Mouse (Mus musculus) lung, postnatal 14 days (tissue): Measurements from ENCODE around the gene Dhx34.
"Not testable (repeated sequence)": the region's sequence is repeated elsewhere in the genome, so short reads cannot be mapped to it uniquely, and the experiment has no call there.

ENCODE experiments used
- DNase-seq: peaks from one replicate; pipeline ENCODE4 v3.0.0; 2021

The Dhx34 gene

DNA sequence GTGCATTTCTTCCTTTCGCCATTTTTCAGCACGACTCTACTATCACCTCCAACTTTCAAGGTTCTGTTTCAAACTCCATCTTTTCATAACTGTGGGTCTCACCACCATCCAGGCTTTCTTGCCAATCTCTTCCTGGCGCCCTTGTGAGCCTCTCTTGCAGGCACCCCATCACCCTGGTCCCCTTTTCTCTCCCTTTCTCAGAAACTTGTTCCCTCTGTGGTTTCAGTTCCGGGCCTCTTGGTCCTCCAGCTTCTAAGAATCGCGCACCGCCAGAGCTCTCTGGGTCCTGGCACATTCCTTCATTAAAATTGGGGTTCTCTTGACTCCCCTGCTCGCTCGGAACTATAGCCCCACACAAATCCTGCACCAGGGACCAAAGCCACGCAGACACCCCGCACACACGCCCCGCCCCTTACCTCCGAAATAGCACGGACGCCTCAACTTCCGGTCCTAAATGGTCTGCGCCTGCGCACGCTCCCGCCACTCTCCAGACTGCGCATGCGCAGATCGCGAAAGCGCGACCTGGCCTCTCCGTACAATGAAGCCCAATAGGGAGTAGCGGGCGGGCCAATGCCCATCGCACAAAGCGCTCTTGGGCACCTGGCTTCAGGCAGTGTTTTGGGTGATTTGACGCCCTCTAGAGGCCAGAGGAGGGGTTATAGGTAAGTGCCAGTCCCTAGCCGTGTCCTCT is at the start of gene Dhx34:
Gene Dhx34, minus strand, starts transcription at position 456 of the 691 bp plus-strand sequence.
- DNase-seq = peak; percentile 96

- DNase-seq = no peak
These were observed 49.3 kb upstream of the Dhx34 start for GRCm38 (mm10) chr7:16271139-16271538.

- DNase-seq = not testable (repeated sequence)
These were observed 44.8 kb upstream of the Dhx34 start for GRCm38 (mm10) chr7:16266593-16266992.

DNA sequence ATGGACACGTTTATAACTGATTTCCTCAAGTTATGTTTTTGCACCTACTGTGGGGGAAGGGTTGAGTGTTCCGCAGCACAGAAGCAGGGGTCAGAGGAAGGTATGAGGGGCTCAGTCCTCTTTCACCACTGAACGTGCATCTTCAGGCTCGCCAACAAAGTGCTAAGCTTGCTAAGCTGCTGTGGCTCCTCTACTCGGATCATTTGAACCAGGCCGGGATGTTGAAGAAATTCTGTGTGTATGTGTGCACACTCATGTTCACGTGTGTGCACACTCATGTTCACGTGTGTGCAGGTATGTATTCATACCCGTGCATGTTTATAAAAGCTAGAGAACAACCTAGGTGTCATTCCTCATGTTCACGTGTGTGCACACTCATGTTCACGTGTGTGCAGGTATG is 44.0 kb upstream of the Dhx34 start:
- no peak for DNase-seq

DNA sequence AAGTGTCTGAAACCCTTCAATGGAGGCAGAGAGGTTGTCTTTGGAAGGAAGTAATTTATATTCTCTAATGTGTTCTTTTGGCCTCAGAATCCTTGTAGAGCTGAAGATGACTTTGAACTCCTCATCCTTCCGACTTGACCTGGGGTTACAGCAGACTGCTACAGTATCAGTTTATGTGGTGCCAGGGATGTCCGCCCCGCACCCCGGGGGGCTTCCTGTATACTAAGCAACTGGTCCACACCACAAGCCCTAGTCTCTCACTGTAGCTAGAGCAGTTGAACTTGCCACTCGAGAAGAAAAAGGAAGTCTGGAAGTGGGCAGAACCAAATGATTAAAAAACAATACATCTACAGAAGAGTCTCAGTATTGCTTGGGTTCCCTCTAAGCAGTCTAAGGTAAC is 42.0 kb upstream of the Dhx34 start:
- no peak for DNase-seq

- DNase-seq = peak; percentile 92
These were observed 41.4 kb upstream of the Dhx34 start for GRCm38 (mm10) chr7:16263015-16263787.

DNA sequence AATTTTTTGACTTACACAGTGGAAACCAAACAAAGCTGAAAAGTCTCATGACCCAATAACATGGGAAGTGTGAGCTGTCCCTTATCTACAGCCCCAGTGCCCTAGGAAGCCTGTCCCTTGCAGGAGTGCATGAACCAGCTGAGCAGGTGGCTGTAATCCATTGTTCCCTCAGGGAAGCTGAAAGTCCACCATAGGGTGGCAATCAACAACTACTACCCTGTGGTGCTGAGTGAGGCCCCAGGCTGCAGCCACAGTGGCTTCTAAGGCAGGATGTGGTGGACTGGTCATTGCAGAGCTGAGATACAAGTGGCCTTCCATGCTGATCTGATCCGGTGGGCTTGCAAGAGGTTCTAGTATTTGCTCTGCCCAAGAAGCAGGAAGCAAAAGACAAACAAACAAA is 39.3 kb upstream of the Dhx34 start:
- DNase-seq = no peak

DNA sequence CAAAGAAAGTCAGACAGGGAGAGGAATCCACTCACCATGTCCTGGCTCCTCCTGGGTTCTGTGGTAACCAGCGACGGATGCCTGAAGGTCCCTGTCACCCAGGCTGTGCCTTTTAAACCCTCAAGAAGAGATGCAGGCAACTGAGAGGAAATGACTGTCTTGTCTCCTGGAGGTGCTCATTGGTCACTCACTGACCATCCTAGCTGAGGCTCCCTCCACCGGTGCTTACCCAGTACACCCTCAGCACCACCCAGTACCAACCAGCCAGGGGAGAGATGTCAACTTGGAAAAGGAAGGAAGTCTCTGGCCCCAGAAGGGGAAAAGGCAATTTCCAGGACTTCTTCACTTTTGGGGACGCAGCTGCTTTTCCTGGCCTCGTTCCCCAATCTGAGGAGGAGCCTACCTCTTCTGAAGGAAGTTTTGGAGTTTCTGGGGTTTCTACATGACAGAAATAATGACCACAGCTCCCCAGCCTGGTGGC is 37.3 kb upstream of the Dhx34 start, which contains the start of gene C5ar1:
Gene C5ar1, minus strand, starts transcription at position 431 of the 481 bp plus-strand sequence.
- no peak for DNase-seq

DNA sequence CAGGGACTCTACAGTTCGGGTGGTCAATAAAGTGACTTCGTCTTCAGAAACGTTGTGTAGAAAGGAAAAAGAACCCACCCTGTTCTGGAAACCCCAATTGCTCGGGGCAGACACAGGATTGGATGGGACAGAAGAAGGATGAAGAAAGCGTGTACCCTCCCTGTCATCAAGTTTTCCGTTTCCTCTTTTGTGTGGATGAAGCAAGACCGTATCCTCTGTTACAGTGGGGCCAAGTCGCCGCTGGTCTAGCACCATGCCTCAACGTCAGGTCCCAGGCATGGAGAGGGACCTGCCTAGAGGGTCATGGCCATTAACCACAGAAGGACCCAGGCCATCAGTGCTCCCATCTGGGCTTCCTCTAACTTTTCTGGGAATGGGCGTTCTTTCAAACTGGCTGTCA is 36.0 kb upstream of the Dhx34 start:
- DNase-seq = no peak

DNA sequence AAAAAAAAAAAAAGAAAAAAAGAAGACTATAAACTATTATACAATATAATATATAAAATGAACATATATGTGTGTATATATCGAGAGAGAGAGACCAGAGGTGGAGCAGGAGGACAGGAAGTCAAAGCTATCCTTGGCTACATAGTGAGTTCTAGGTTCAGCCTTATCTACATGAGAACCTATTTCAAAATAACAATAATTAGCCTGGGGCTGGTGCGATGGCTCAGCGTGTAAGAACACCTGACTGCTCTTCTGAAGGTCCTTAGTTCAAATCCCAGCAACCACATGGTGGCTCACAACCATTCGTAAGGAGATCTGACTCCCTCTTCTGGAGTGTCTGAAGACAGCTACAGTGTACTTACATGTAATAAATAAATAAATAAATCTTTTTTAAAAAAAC is 34.1 kb upstream of the Dhx34 start:
- not testable (repeated sequence) for DNase-seq

- DNase-seq = no peak
These were observed 32.4 kb upstream of the Dhx34 start for GRCm38 (mm10) chr7:16254195-16254594.

GRCm38 (mm10) chr7:16250687-16251086 is 28.9 kb upstream of the Dhx34 start:
- no peak for DNase-seq

GRCm38 (mm10) chr7:16245958-16246357 is 24.1 kb upstream of the Dhx34 start:
- DNase-seq = no peak

DNA sequence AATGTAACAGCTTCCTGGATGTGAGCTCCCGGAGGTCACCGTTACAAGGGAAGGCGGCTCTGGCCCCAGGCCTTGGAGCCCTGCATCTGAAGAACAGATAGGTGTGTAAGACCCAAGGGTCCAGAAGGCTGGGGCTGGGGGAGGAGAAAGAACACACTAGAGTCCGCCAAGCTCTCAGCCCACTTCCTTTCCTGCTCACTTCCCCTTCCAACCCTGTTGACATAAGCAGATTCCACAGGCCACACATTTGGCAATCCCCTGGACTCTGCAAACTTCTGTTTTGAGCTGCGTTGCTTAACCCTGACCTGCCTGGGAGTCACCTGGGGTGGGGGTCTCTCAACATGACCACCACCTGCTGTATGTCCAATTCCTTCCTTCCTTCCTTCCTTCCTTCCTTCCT is 22.2 kb upstream of the Dhx34 start, which contains the start of gene C5ar2:
Gene C5ar2, minus strand, starts transcription at position 88 of the 400 bp plus-strand sequence.
- DNase-seq = peak; percentile 42

GRCm38 (mm10) chr7:16242198-16242597 is 20.4 kb upstream of the Dhx34 start:
- no peak for DNase-seq

GRCm38 (mm10) chr7:16241787-16242186 is 19.9 kb upstream of the Dhx34 start:
- no peak for DNase-seq

- no peak for DNase-seq
These were observed 19.1 kb upstream of the Dhx34 start for GRCm38 (mm10) chr7:16240978-16241303.

DNA sequence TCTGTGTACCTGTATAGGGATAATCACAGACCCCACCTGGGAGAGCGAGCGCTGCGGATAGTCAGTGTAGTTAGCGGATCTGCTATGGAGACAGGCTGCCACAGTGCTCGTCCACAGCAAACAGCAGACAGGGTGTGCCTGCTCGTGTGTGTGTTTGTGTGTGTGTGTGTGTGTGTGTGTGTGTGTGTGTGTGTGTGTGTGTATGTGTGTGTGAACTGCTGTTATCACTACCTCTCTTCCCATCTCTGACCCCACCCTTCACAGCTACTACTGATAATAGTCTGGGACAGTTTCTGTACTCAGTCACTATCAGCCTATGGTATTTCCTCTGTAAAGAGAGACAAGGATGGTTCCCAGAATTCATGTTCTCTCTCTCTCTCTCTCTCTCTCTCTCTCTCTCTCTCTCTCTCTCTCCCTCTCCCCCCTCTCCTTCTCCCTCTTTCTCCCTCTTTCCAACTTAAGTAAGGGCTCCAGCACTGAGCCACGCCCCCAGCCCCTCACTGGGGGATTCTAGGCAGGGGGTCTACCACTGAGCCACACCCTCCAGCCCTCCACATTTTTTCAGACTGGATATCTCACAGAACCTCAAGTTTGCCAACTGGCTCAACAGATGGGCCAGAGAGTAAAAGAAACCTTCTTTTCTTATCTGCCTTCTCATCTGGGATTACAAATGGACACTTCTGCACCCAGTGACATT is 18.6 kb upstream of the Dhx34 start:
- DNase-seq = no peak

DNA sequence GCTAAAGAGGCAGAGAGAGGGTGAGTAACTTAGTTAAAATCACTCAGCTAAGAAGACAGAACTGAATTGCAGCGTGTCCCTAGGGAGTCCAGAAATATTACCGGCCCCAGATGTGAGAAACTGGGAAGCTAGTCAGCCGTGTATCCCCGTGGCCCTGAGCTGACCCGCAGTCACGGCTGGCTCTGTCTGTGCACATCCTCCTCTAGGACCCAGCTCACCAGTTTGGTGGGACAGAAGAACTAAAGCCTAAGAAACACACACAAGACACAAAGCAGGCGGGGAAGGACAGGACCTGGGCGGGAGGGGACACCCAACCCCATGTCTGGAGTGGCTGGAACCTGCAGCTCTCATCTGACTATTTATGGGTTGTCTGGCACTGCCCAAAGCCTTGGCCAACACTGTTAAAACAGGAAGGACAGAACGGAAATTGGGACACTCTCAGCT is 17.7 kb upstream of the Dhx34 start:
- DNase-seq = peak; percentile 32

- DNase-seq = no peak
These were observed 8.0 kb upstream of the Dhx34 start for GRCm38 (mm10) chr7:16229869-16230268.

- DNase-seq = no peak
These were observed 7.9 kb downstream of the Dhx34 start for GRCm38 (mm10) chr7:16213986-16214385.

DNA sequence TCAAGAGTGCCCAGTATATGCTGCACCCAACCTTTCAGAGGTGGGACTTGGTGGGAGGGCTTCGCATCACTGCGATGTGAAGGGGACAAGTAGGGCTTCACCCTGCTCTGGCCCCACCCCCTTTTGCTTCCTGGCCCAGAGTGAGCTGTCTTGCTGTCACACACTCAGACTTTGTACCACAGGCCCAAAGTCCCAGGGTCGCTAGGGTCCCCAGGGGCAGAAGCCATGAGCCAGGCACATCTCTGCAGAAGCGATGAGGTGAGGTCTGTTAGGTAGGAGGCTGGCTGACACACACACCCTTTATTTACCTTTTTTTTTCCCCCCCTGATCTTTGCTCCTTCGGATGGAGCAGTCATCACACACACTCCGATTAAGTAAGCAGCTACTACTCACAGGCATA is 8.6 kb downstream of the Dhx34 start:
- no peak for DNase-seq

DNA sequence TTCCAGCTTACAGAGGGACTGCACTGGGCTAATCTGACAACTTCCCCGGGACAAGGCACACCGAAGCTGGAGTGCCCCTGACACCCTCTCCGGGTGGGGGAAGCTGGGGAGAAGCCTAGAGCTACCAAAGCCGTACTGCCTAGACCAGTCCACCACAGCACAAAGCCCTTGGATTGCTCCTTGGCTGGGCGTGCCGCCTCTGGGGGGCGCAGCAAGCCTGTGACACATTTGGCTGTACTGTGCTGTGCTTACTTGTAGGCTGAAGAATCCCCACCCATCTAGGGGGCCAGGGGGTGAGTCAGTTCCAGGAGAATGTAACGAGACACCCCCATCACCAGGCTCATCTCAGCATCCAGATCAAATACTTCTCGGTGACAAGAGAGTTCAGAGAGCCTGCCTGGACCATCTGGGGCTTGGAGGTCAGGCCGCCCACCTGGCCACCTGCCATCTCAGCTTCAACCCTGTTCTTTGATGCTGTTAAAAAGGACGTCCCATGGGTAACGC is 10.9 kb downstream of the Dhx34 start:
- DNase-seq = peak; percentile 30
